Mouse (Mus musculus): ENCODE measurements at regions not wholly inside any gene's neighbourhood (a gene's known extent, or its start where the extent isn't known, plus 50 kb on each side); places are given as distances from the start of the nearest gene placed in this dataset.

- no peak for ATAC-seq
- 71% methylated on average over 8 of the region's 8 CpGs for WGBS
Measured at GRCm38 (mm10) chr13:103499376-103499775, 165.1 kb upstream of the Mast4 start.

DNA sequence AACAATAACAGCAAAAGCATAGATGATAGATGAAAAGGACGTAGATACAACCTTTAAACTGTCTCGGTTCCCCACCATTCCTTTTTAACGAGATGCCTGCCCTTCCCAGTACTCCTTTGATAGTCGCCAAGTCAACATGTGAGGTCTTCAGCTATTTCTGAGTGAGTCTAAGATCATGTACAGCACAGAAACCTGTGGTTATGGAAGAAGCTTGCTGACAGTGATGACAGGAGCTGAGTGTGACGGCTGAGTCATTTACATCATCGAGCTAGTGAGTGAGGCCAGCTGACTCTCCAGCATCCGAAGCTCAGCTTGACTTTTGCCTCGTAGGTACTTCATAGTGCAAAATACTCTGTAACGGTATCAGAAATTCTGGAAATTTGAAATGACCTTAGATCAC, 160.1 kb upstream of the Mast4 start:
- TF ChIP-seq CTCF (IDR thresholded peaks at IDR 0.05; ENCODE audit: low read depth) = no peak
- Histone ChIP-seq H3K9me3 (ENCODE audit: control insufficient read depth) (no peaks in the 10 kb centered on the region), H3K4me3 (ENCODE audit: low read depth, low read length) (no peak overlapping the region), H3K36me3 (ENCODE audit: control insufficient read depth, insufficient read depth) (no peaks in the 10 kb centered on the region), H3K4me2 (replicated peaks; ENCODE audit: low read depth) (no peak overlapping the region), H3K4me1 (replicated peaks; ENCODE audit: control insufficient read depth, insufficient read depth, low read length) (no peaks in the 10 kb centered on the region), H3K9ac (ENCODE audit: low read depth, low read length) (no peak overlapping the region), H3K27ac (ENCODE audit: low read depth, low read length) (no peak overlapping the region), H3K27me3 (replicated peaks; ENCODE audit: control insufficient read depth, insufficient read depth, low read length) (no peaks in the 10 kb centered on the region)
- no peak for ATAC-seq
- WGBS = 78% methylated on average over 9 of the region's 9 CpGs

More at GRCm38 (mm10) chr13:103499376-103499775, 165.1 kb upstream of the Mast4 start:
- no peak overlapping the region for H3K9ac ChIP-seq (ENCODE audit: low read depth, low read length)
- no peak overlapping the region for H3K27ac ChIP-seq (ENCODE audit: low read depth, low read length)
- H3K27me3 ChIP-seq (replicated peaks; ENCODE audit: control insufficient read depth, insufficient read depth, low read length) = no peaks in the 10 kb centered on the region
- no peaks in the 10 kb centered on the region for H3K36me3 ChIP-seq (ENCODE audit: control insufficient read depth, insufficient read depth)
- no peak overlapping the region for H3K4me3 ChIP-seq (ENCODE audit: low read depth, low read length)
- no peaks in the 10 kb centered on the region for H3K9me3 ChIP-seq (ENCODE audit: control insufficient read depth)
- no peaks in the 10 kb centered on the region for H3K4me1 ChIP-seq (replicated peaks; ENCODE audit: control insufficient read depth, insufficient read depth, low read length)
- TF ChIP-seq CTCF (IDR thresholded peaks at IDR 0.05; ENCODE audit: low read depth) = no peak
- H3K4me2 ChIP-seq (replicated peaks; ENCODE audit: low read depth) = no peak overlapping the region

DNA sequence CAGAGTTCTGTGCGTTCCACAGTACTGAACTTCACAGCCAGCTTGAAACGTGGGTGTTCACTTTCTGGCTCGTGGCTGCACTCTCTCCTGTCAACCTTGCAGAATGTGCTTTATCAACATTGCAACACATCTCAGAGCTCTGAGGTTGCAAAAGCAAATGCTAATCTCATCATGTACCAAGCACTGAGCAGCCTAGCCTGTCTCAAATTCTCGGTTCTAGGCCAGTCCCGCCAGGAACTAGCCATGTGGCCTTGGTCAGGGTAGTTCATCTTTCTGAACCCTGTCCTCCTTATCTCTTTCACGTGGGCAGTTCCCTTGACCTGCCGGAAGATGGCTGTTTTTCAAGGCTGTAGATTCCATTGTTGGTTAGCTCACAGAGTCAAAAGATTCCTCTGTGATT, 159.3 kb upstream of the Mast4 start:
- WGBS = 40% methylated on average over 7 of the region's 7 CpGs
- TF ChIP-seq CTCF (IDR thresholded peaks at IDR 0.05; ENCODE audit: low read depth) = no peak
- Histone ChIP-seq H3K4me1 (replicated peaks; ENCODE audit: control insufficient read depth, insufficient read depth, low read length) (no peaks in the 10 kb centered on the region), H3K9me3 (ENCODE audit: control insufficient read depth) (no peaks in the 10 kb centered on the region), H3K27me3 (replicated peaks; ENCODE audit: control insufficient read depth, insufficient read depth, low read length) (no peaks in the 10 kb centered on the region), H3K4me3 (ENCODE audit: low read depth, low read length) (no peak overlapping the region), H3K36me3 (ENCODE audit: control insufficient read depth, insufficient read depth) (no peaks in the 10 kb centered on the region), H3K4me2 (replicated peaks; ENCODE audit: low read depth) (no peak overlapping the region), H3K27ac (ENCODE audit: low read depth, low read length) (no peak overlapping the region), H3K9ac (ENCODE audit: low read depth, low read length) (no peak overlapping the region)
- no peak for ATAC-seq

DNA sequence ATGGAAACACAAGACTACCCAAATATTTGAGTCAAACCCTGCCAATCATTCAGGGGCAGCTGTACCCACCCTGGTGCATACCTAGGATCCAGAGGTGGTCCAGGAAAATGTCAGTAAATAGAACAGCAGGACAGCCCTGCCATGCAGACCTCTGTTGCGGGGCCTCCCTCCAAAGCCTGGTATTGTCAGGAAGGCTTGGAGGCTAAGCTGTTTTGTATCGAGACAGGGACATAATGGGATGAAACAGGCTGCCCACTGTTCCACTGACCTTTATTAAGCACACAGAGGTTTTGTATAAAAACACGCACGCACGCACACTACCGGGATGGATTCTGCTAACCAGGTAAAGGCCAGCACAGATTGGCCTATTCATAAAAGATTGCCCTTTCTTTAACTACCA, 155.8 kb upstream of the Mast4 start:
- no peak for TF ChIP-seq CTCF (IDR thresholded peaks at IDR 0.05; ENCODE audit: low read depth)
- Histone ChIP-seq H3K9ac (ENCODE audit: low read depth, low read length) (no peak overlapping the region), H3K4me3 (ENCODE audit: low read depth, low read length) (no peak overlapping the region), H3K4me2 (replicated peaks; ENCODE audit: low read depth) (no peak overlapping the region), H3K9me3 (ENCODE audit: control insufficient read depth) (no peaks in the 10 kb centered on the region), H3K4me1 (replicated peaks; ENCODE audit: control insufficient read depth, insufficient read depth, low read length) (no peaks in the 10 kb centered on the region), H3K36me3 (ENCODE audit: control insufficient read depth, insufficient read depth) (no peaks in the 10 kb centered on the region), H3K27ac (ENCODE audit: low read depth, low read length) (no peak overlapping the region), H3K27me3 (replicated peaks; ENCODE audit: control insufficient read depth, insufficient read depth, low read length) (no peaks in the 10 kb centered on the region)
- 87% methylated on average over 6 of the region's 6 CpGs for WGBS
- ATAC-seq = no peak

GRCm38 (mm10) chr13:103484092-103484491, 149.8 kb upstream of the Mast4 start:
- H3K4me2 ChIP-seq (replicated peaks; ENCODE audit: low read depth) = no peak overlapping the region
- ATAC-seq = no peak
- H3K27ac ChIP-seq (ENCODE audit: low read depth, low read length) = no peak overlapping the region
- no peaks in the 10 kb centered on the region for H3K4me1 ChIP-seq (replicated peaks; ENCODE audit: control insufficient read depth, insufficient read depth, low read length)
- 75% methylated on average over 5 of the region's 5 CpGs for WGBS
- no peaks in the 10 kb centered on the region for H3K36me3 ChIP-seq (ENCODE audit: control insufficient read depth, insufficient read depth)
- H3K9ac ChIP-seq (ENCODE audit: low read depth, low read length) = no peak overlapping the region
- H3K27me3 ChIP-seq (replicated peaks; ENCODE audit: control insufficient read depth, insufficient read depth, low read length) = no peaks in the 10 kb centered on the region
- no peak for TF ChIP-seq CTCF (IDR thresholded peaks at IDR 0.05; ENCODE audit: low read depth)
- H3K9me3 ChIP-seq (ENCODE audit: control insufficient read depth) = no peaks in the 10 kb centered on the region
- no peak overlapping the region for H3K4me3 ChIP-seq (ENCODE audit: low read depth, low read length)

GRCm38 (mm10) chr13:103483392-103483791, 149.1 kb upstream of the Mast4 start:
- ATAC-seq = no peak
- no peak for TF ChIP-seq CTCF (IDR thresholded peaks at IDR 0.05; ENCODE audit: low read depth)
- WGBS = 63% methylated on average over 7 of the region's 7 CpGs
- Histone ChIP-seq H3K4me2 (replicated peaks; ENCODE audit: low read depth) (no peak overlapping the region), H3K27me3 (replicated peaks; ENCODE audit: control insufficient read depth, insufficient read depth, low read length) (no peaks in the 10 kb centered on the region), H3K9me3 (ENCODE audit: control insufficient read depth) (no peaks in the 10 kb centered on the region), H3K9ac (ENCODE audit: low read depth, low read length) (no peak overlapping the region), H3K4me3 (ENCODE audit: low read depth, low read length) (no peak overlapping the region), H3K27ac (ENCODE audit: low read depth, low read length) (no peak overlapping the region), H3K36me3 (ENCODE audit: control insufficient read depth, insufficient read depth) (no peaks in the 10 kb centered on the region), H3K4me1 (replicated peaks; ENCODE audit: control insufficient read depth, insufficient read depth, low read length) (no peaks in the 10 kb centered on the region)

- H3K4me3 ChIP-seq (ENCODE audit: low read depth, low read length) = no peak overlapping the region
- WGBS = 72% methylated on average over 6 of the region's 6 CpGs
- no peak overlapping the region for H3K27ac ChIP-seq (ENCODE audit: low read depth, low read length)
- no peaks in the 10 kb centered on the region for H3K27me3 ChIP-seq (replicated peaks; ENCODE audit: control insufficient read depth, insufficient read depth, low read length)
- ATAC-seq = no peak
- TF ChIP-seq CTCF (IDR thresholded peaks at IDR 0.05; ENCODE audit: low read depth) = no peak
- H3K9ac ChIP-seq (ENCODE audit: low read depth, low read length) = no peak overlapping the region
- no peaks in the 10 kb centered on the region for H3K9me3 ChIP-seq (ENCODE audit: control insufficient read depth)
- no peaks in the 10 kb centered on the region for H3K36me3 ChIP-seq (ENCODE audit: control insufficient read depth, insufficient read depth)
- H3K4me2 ChIP-seq (replicated peaks; ENCODE audit: low read depth) = no peak overlapping the region
- H3K4me1 ChIP-seq (replicated peaks; ENCODE audit: control insufficient read depth, insufficient read depth, low read length) = no peaks in the 10 kb centered on the region
Measured at GRCm38 (mm10) chr13:103476328-103476727, 142.0 kb upstream of the Mast4 start.

Data from intestine, postnatal 0 days (tissue).